Mouse (Mus musculus) thymus, postnatal 4 days (tissue): Measurements from ENCODE around the gene Angptl7.

Experiments
- DNase-seq: peaks from one replicate; pipeline ENCODE4 v3.0.0; 2021

The Angptl7 gene

GRCm38 (mm10) chr4:148500410-148500867 is at the start of gene Angptl7:
Gene Angptl7, minus strand, starts transcription at chr4:148500460.
- no peak for DNase-seq

DNA sequence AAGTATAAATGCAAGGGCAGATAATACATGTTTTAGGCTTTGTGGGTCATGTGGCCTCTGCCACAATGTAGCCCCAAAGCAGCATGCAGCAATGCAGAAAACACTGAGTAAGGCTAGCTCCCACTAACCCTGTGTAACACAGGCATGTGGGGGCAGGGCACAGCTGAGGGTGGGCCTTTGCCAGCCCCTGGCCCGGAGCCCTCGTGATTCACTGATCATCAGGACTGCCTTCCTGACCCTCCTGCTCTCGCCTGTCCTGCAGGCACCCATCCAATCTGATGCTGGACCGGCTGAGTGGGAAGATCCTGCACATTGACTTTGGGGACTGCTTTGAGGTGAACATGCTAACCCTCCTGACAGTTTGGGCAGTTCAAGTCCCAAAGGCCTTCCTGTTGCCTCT is 48.8 kb upstream of the Angptl7 start:
- no peak for DNase-seq

GRCm38 (mm10) chr4:148535876-148536275 is 35.6 kb upstream of the Angptl7 start:
- no peak for DNase-seq

GRCm38 (mm10) chr4:148533613-148534328 is 33.5 kb upstream of the Angptl7 start:
- DNase-seq = no peak

DNA sequence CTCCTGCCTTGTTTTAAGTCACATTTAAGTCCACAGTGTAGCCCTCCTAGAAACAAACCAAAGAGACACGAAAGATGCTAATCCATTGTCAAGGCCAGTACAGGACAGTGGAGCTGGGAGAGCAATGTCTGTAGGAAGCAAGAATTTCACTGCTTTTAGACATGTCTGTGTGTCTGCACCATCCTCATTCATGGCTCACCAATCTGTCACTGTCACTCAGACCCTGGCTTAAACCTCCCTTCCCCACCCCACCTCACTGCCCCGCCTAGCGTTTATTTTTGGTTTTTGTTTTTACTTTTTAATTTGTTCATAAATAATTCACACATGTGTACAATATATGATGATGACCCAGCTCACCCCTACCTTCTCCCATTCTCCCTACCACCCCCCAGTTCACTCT is 32.3 kb upstream of the Angptl7 start:
- DNase-seq = no peak

DNA sequence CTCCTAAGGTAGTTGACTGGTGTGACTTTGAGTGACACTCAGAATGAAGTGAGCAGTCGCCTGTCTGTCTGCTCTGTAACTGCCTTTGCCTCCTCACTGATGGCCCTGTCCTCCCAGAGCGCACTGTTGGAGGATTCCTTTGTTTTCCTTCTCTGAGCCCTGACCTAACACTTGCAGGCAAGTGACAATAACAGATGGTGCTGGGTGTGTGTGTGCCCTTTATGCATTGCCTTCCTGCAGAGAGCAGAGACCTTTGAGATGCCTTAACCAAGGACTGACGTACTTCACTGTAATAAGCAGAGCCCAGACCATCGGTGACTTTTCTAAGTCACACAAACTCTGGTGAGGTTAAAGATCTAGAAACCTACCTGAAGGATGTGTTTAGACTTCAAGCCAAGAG is 31.1 kb upstream of the Angptl7 start:
- DNase-seq = no peak

DNA sequence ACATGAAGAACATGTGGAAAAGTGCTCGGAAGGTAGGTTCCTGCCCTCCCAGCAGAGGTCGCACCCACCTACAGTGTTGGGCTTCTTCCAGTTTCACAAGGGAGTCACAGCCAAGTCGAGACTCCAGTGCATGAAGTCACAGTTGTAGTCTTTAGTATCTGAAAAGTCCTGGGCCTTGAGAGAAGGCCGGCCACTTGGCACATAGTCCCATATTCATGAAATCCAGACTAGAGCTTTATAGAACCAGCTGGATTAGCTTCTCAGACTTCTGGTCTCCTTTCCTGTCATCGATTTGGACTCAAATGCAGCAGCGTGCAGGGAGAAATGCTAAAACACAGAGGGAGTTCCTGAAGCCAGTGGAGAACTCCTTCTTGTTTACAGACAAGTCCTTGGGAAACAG is 30.5 kb upstream of the Angptl7 start:
- DNase-seq = no peak

GRCm38 (mm10) chr4:148530351-148530750 is 30.1 kb upstream of the Angptl7 start:
- no peak for DNase-seq

- no peak for DNase-seq
Measured at GRCm38 (mm10) chr4:148527158-148527910, 27.1 kb upstream of the Angptl7 start.

DNA sequence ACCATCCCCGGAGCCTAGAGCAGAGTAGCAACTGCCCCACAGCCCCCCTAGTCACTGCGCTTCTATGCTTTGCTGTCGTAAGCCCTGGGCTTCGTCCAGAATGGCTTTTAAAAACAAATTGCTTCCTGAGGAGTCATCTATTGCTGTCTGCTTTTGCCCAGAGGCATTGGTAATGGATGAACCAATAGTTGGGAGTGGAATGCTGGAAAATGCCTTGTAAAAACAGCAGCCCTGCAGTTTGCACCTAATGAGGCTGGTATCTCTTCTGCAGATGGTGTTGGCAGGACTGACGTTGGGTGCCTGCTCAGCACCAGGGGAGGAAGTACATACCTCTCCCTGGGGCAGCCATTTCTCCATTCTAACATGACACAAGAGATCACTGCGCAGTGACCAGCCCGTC is 23.3 kb upstream of the Angptl7 start:
- DNase-seq = no peak

GRCm38 (mm10) chr4:148518235-148518795 is 18.1 kb upstream of the Angptl7 start:
- no peak for DNase-seq

GRCm38 (mm10) chr4:148517809-148518208 is 17.5 kb upstream of the Angptl7 start:
- DNase-seq = no peak

DNA sequence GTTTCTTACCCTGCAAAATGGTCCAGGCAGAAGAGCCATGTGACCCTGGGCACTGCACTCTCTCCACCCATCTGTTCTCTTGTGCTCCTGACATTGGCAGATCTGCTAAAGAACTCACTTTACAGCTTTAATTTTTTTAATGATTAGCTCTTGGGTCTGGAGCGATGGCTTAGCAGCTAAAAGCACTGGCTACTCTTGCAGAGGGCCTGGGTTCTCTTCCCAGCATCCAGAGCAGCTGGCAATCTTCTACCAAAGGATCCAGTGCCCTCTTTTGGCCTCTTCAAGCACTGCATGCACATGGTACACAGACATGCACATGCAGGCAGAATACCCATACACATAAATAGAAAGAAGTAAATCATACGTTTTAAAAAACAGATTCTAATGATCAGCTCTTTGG is 15.1 kb upstream of the Angptl7 start:
- peak; percentile 64 for DNase-seq

DNA sequence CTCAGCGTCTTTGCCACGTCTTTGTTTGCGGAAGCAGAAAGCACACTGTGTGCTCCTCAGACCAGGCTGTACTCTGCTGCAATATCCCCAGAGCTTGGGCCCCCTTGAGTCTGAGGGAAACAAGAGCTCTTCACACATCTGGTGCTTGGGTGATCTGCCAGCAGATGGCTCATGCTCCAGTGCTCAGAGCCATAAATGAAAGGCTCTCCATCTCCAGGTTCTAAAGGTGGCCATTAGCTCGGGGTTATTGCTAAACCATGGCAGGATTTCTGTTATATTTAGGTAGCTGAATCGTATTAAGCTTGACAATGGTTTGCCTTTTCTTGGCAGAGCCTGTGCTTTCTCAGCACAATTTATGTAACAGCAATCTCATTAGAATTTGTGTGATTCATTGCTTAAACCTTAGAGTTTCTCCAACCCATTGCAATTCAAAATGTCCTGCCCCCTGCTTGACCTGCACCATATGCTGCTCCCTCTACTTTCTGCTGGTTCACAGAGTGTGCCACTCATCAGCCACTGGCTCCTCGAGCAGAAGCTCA is 12.8 kb upstream of the Angptl7 start:
- DNase-seq = no peak

DNA sequence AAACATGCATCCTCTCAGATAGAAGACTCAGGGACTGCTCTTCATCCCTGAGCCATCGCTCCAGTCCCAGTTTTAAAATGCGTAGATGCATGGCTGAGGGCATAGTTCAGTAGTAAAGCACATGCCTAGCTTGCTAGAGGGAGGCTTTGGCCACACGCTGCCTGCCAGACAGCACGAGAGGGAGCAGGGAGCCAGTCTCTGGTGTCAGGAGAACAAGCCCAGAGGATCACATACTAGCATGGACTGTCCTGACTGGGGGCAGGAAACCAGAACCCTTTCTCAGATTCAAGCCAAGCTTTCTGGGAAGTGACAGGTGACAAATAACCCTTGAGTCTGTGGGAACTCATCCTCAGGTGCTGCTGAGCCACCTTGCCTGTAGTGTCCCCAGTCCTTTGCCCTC is 11.1 kb upstream of the Angptl7 start:
- no peak for DNase-seq

DNA sequence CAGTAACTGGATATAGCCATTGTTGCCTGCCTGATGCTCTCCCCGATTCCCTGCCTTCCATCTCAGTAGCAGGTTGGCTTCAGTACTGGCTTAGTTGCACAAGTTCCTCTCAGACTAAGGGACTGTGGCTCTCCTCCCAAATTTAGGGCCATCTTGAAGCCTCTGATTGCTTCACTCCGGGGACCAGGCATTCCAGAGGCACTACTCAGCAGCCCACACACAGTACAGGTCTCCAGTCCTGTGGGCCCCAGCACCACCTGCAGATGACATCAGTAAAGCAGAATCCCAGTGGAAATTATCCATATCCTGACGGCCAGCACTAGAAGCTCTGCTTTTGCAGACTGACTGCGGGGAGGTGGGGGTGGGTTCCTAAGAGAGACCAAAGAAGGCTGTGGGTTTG is 10.4 kb upstream of the Angptl7 start:
- DNase-seq = no peak

- DNase-seq = peak; percentile 16
Measured at GRCm38 (mm10) chr4:148509450-148510084, 9.3 kb upstream of the Angptl7 start.

DNA sequence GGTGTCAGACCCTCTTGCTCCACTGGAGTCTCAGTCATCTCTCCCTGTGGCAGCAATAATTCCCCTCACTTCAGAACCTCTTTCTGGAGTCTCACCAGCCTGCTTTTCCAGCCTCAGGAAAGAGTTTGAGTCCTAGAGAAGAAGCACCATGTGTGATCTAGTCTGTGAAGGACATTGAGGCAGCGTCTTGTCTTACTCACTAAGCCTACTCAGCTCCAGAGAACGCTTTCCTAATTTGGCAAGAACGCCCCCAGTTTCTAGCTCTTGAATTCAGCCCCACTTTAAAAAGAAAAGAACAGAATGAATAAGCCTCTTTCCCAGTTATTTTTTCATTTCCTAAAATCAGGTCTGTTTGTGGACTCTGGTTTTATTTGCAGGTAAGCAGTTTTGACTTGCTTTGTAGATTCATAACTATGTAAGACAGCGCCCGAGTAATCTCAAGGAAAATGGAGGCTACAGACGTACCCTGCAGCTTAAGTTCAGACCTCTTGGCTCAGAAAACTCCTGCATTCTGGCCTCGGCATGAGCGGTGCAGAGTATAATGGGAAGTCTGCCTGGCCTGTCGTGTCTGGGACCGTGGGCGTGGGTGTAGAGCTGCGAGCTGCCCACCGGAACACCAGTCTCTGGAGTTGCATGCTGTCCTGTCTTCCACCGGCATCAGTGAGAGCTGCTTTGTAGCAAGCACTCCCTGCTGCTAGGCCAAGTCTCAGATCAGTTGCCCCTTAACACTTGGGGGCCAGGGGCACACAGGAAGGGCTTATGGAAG is 8.0 kb upstream of the Angptl7 start:
- no peak for DNase-seq

GRCm38 (mm10) chr4:148507585-148507984 is 7.3 kb upstream of the Angptl7 start:
- no peak for DNase-seq

DNA sequence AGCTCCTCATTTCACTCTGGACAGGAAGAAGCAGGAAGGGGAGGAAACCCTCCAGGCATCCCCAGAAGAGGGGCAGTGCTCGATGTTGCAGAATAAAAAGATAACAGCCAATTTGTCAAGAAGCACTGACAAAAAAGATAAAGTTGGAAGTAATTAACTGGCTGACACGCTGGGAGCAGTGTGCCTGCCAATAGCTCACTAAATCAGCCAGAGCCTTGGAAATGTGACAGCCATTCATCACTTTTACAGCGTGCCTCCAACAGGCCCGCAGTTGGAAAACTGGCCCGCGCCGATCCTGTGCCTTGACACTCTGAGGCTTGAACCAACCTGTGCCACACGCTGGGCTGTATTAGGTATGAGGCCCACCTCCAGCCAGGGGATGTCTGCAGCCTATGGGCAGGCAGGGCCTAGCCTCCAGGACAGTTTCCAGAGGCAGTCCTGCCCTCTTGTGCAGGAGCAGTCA is 4.3 kb upstream of the Angptl7 start:
- no peak for DNase-seq

- no peak for DNase-seq
Measured at GRCm38 (mm10) chr4:148495874-148496689, 4.2 kb downstream of the Angptl7 start.
